ENCODE assay signal across 8 mouse cellular contexts in genomic region chr5:142220851-142221503, GRCm38 (mm10).
DNase-seq lines count a peak whose midpoint lies in the region; ATAC-seq and TF ChIP-seq lines count a peak whose summit lies in the region.

No protein-coding gene starts in this region.

- no peaks in the 10 kb centered on the region; the same call in 1 of the 2 replicates for H3K4me1 ChIP-seq in hindbrain, postnatal 0 days (ENCODE audit: insufficient read depth, low read length)
- H3K4me1 ChIP-seq in hindbrain, embryonic 14.5 days (replicated peaks; ENCODE audit: control insufficient read depth, insufficient read depth, low read length), result no peaks in the 10 kb centered on the region
- H3K4me1 ChIP-seq in ES-Bruce4 (ENCODE audit: control insufficient read depth, insufficient read depth, low read length), result no peaks in the 10 kb centered on the region
- H3K4me1 ChIP-seq in limb, embryonic 10.5 days, result no peaks in the 10 kb centered on the region

- TF ChIP-seq EP300 in ES-Bruce4 (IDR thresholded peaks at IDR 0.05; ENCODE audit: insufficient read depth, low read depth, low read length), result no peak

- H3K4me2 ChIP-seq in hindbrain, postnatal 0 days (ENCODE audit: low read depth, low read length), result no peak overlapping the region
- H3K4me2 ChIP-seq in hindbrain, embryonic 14.5 days (replicated peaks), result no peak overlapping the region

- no peak overlapping the region for H3K4me3 ChIP-seq in hindbrain, postnatal 0 days (ENCODE audit: low read length)
- no peak overlapping the region for H3K4me3 ChIP-seq in hindbrain, embryonic 14.5 days (replicated peaks; ENCODE audit: low read length)
- H3K4me3 ChIP-seq in ES-Bruce4 (ENCODE audit: low read depth, low read length), result no peak overlapping the region
- H3K4me3 ChIP-seq in limb, embryonic 10.5 days, result no peak overlapping the region

- no peaks in the 10 kb centered on the region for H3K27me3 ChIP-seq in hindbrain, postnatal 0 days (ENCODE audit: insufficient read depth, low read length)
- no peaks in the 10 kb centered on the region for H3K27me3 ChIP-seq in hindbrain, embryonic 14.5 days (ENCODE audit: control insufficient read depth, insufficient read depth, low read length)
- no peaks in the 10 kb centered on the region for H3K27me3 ChIP-seq in ES-Bruce4 (ENCODE audit: control insufficient read depth, insufficient read depth, low read length, poor library complexity, severe bottlenecking)
- no peaks in the 10 kb centered on the region for H3K27me3 ChIP-seq in limb, embryonic 10.5 days (ENCODE audit: low read depth, poor library complexity, severe bottlenecking)

- DNase-seq in hindbrain, postnatal 0 days (ENCODE audit: low spot score), result no peak
- DNase-seq in hindbrain, embryonic 14.5 days (ENCODE audit: low spot score), result no peak
- DNase-seq in 3T3-L1 (ENCODE audit: low read depth, low spot score), result peak; percentile 18
- peak; percentile 36 for DNase-seq in limb, embryonic 10.5 days (ENCODE audit: low spot score)
- no peak for DNase-seq in ovary, postnatal 36 days (ENCODE audit: low spot score)
- DNase-seq in spleen, adult 12 weeks (ENCODE audit: low spot score), result no peak
- no peak for DNase-seq in right cerebral cortex, adult 18-20 months

- WGBS in hindbrain, postnatal 0 days, result 95% methylated on average over 12 of the region's 12 CpGs
- whole genome bisulfite sequencing in hindbrain, embryonic 14.5 days, result 93% methylated on average over 12 of the region's 12 CpGs
- 92% methylated on average over 12 of the region's 12 CpGs for WGBS in limb, embryonic 10.5 days

- no peak overlapping the region for H3K27ac ChIP-seq in hindbrain, postnatal 0 days
- H3K27ac ChIP-seq in hindbrain, embryonic 14.5 days, result no peak overlapping the region
- H3K27ac ChIP-seq in ES-Bruce4 (ENCODE audit: insufficient read depth, low read length), result no peak overlapping the region
- no peak overlapping the region for H3K27ac ChIP-seq in limb, embryonic 10.5 days

- TF ChIP-seq CTCF in hindbrain, postnatal 0 days (IDR thresholded peaks at IDR 0.05; ENCODE audit: low read depth), result peak; percentile 62
- TF ChIP-seq CTCF in ES-Bruce4 (IDR thresholded peaks at IDR 0.05; ENCODE audit: low read depth, low read length), result peak; percentile 23

- H3K9me3 ChIP-seq in hindbrain, postnatal 0 days (ENCODE audit: low read length), result no peaks in the 10 kb centered on the region
- no peaks in the 10 kb centered on the region for H3K9me3 ChIP-seq in hindbrain, embryonic 14.5 days (ENCODE audit: control insufficient read depth, low read length)
- H3K9me3 ChIP-seq in ES-Bruce4 (replicated peaks; ENCODE audit: control insufficient read depth, insufficient read depth, low read length, poor library complexity, severe bottlenecking), result no peaks in the 10 kb centered on the region
- H3K9me3 ChIP-seq in limb, embryonic 10.5 days (replicated peaks), result no peaks in the 10 kb centered on the region

- no peak for TF ChIP-seq POLR2A in ES-Bruce4 (IDR thresholded peaks at IDR 0.05; ENCODE audit: insufficient read depth, low read length)

- no peak for ATAC-seq in hindbrain, postnatal 0 days
- no peak for ATAC-seq in hindbrain, embryonic 14.5 days (ENCODE audit: low FRiP score)

- no peak overlapping the region for H3K9ac ChIP-seq in hindbrain, postnatal 0 days (replicated peaks; ENCODE audit: low read length)
- no peak overlapping the region for H3K9ac ChIP-seq in hindbrain, embryonic 14.5 days
- no peak overlapping the region for H3K9ac ChIP-seq in ES-Bruce4 (ENCODE audit: low read depth, poor library complexity, severe bottlenecking)

- no peaks in the 10 kb centered on the region for H3K36me3 ChIP-seq in hindbrain, postnatal 0 days (ENCODE audit: insufficient read depth, low read length)
- H3K36me3 ChIP-seq in hindbrain, embryonic 14.5 days (replicated peaks; ENCODE audit: control insufficient read depth, insufficient read depth), result no peaks in the 10 kb centered on the region
- H3K36me3 ChIP-seq in ES-Bruce4 (ENCODE audit: control insufficient read depth, insufficient read depth, low read length, poor library complexity, severe bottlenecking), result no peaks in the 10 kb centered on the region
- H3K36me3 ChIP-seq in limb, embryonic 10.5 days, result no peaks in the 10 kb centered on the region

Comparison
In these comparisons a context has a peak if more than half of its experiments do, and no peak if none do; other contexts are left out.
1. DNase-seq: peak in 3T3-L1 (single experiment) and limb, embryonic 10.5 days (single experiment); none in hindbrain, postnatal 0 days (single experiment), hindbrain, embryonic 14.5 days (single experiment), ovary, postnatal 36 days (single experiment), spleen, adult 12 weeks (single experiment) and right cerebral cortex, adult 18-20 months (single experiment).